Mouse (Mus musculus) stomach, embryonic 14.5 days (tissue): ENCODE measurements around the gene Rtel1. TPM values are rescaled to one million over a fixed set of nuclear protein-coding genes. Genes with fewer than 3 reads are reported as not detected.

Experiments used
- ATAC-seq: fragments of 200-750 bp; cut with Nextera tagmentation; 2 replicates; pipeline ENCODE4 v1.8.0; 2017; ENCODE audit warnings: low read depth, moderate TSS enrichment; ENCODE audit not compliant: insufficient number of reproducible peaks, insufficient read depth, low FRiP score
- H3K27ac ChIP-seq: fragments of 300-500 bp; sonication (generic); 2 replicates; pipeline ENCODE4 v1.5.1; 2014; ENCODE audit warnings: mild to moderate bottlenecking, low read length, moderate library complexity, mixed read lengths
- H3K27me3 ChIP-seq: fragments of 300-500 bp; sonication (generic); 2 replicates; pipeline ENCODE4 v1.6.1; 2014; ENCODE audit warnings: low read length, control low read depth, mixed read lengths; ENCODE audit not compliant: control insufficient read depth, insufficient read depth
- H3K36me3 ChIP-seq: fragments of 300-500 bp; sonication (generic); 2 replicates; pipeline ENCODE4 v1.6.1; 2014; ENCODE audit warnings: mild to moderate bottlenecking, control low read depth, low read length, moderate library complexity, mixed read lengths; ENCODE audit not compliant: control insufficient read depth, insufficient read depth
- H3K4me1 ChIP-seq: fragments of 300-500 bp; sonication (generic); 2 replicates; pipeline ENCODE4 v1.6.1; 2014; ENCODE audit warnings: low read length, control low read depth, mixed read lengths; ENCODE audit not compliant: control insufficient read depth, insufficient read depth
- H3K4me2 ChIP-seq: fragments of 300-500 bp; sonication (generic); replicated peaks from 2 replicates; pipeline ENCODE4 v1.6.1; 2014; ENCODE audit warnings: low read depth, low read length, control low read depth
- H3K4me3 ChIP-seq: fragments of 300-500 bp; sonication (generic); 2 replicates; pipeline ENCODE4 v1.5.1; 2014; ENCODE audit warnings: low read depth, low read length, control low read depth
- H3K9ac ChIP-seq: fragments of 300-500 bp; sonication (generic); replicated peaks from 2 replicates; pipeline ENCODE4 v1.6.1; 2014; ENCODE audit warnings: low read depth, mild to moderate bottlenecking, control low read depth, low read length, moderate library complexity, mixed read lengths
- H3K9me3 ChIP-seq: fragments of 300-500 bp; sonication (generic); 2 replicates; pipeline ENCODE4 v1.6.1; 2016; ENCODE audit warnings: low read depth, low read length, control low read depth; ENCODE audit not compliant: control insufficient read depth
- WGBS: fragments of 180-500 bp; shearing (Covaris S2); extraction: QIAGEN DNeasy Blood & Tissue Kit; methylation state at CpG from one replicate; pipeline ENCODE4 v1.1.7; 2014; 5-methylcytosine and 5-hydroxymethylcytosine counted together
- polyA plus RNA-seq: library from polyadenylated mRNA; unstranded; fragments of >200 nt; fragmentation: Nextera tagmentation; extraction: Ambion mirVana; gene quantifications from 2 replicates; pipeline ENCODE4 v1.2.1, GENCODE M21; 2014

Gene Rtel1
- polyA plus RNA-seq, 1 experiment from 2014 or later: 48.3 TPM

DNA sequence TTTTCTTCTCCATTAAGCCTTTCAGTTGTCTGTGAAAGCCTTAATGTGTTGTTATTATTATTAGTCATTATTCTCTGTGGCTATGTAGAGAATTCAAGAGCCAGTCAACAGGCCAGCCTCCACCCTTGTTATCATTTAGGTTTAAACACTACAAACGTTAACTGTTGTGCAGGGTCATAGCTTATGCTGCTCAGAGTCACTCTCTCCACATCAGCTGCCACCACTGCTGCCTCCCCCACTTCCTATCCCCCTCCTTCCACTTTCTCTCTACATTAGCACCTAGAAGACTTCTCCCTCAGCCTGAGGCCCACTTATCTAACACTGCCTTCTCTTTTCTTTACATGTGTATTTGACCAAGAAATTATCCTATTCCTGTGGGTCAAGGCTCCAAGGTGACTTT is 82.0 kb downstream of the Rtel1 start:
- Histone ChIP-seq H3K27me3 (no peaks in the 10 kb centered on the region), H3K9me3 (no peaks in the 10 kb centered on the region), H3K4me2 (no peak overlapping the region), H3K27ac (no peak overlapping the region), H3K36me3 (peaks cover 4% of the 10 kb centered on the region; the same call in 1 of the 2 replicates), H3K4me3 (no peak overlapping the region), H3K4me1 (no peaks in the 10 kb centered on the region), H3K9ac (no peak overlapping the region)
- ATAC-seq: no peak
- 5% methylated on average over 1 of the region's 1 CpGs for WGBS

DNA sequence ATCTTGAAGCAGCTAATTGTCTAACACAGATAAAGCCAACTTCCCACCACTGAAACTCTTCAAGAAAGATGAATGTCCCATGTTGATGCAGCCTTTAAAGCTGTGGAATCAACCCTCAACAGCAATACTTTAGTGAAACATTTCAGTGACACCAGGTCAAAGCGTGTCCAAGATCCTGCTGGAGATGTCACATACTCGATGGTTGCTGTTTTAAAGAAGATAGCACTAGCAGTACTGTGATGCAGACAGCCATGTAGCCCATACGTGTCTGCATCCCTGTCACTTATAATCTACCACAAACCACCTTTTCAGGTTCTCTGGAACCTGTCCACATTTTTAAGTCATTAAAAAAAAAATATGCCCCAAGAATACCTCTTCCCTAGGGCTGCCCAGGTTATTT is 84.2 kb downstream of the Rtel1 start:
- no peak for ATAC-seq

More for the DNA sequence above, 84.2 kb downstream of the Rtel1 start:
- H3K4me3 ChIP-seq: no peak overlapping the region
- H3K36me3 ChIP-seq: peaks cover 4% of the 10 kb centered on the region; the same call in 1 of the 2 replicates
- H3K9ac ChIP-seq: no peak overlapping the region
- no peaks in the 10 kb centered on the region for H3K4me1 ChIP-seq
- H3K27ac ChIP-seq: no peak overlapping the region
- H3K9me3 ChIP-seq: no peaks in the 10 kb centered on the region
- no peak overlapping the region for H3K4me2 ChIP-seq
- no peaks in the 10 kb centered on the region for H3K27me3 ChIP-seq
- WGBS: 92% methylated on average over 3 of the region's 3 CpGs

Other genes starting within 250 kb of the Rtel1 start
- 3.0 TPM in 2 replicates for gene Kcnq2, start 184.4 kb upstream of the Rtel1 start, polyA plus RNA-seq
- 0.23 and 0.28 TPM in 2 replicates for gene Eef1a2, start 162.7 kb upstream of the Rtel1 start, polyA plus RNA-seq
- 354 and 378 TPM in 2 replicates for gene Ppdpf, start 132.5 kb upstream of the Rtel1 start, polyA plus RNA-seq
- not detected in 2 replicates for gene Ptk6, start 117.0 kb upstream of the Rtel1 start, polyA plus RNA-seq
- gene Srms, start 106.6 kb upstream of the Rtel1 start, polyA plus RNA-seq: 0.15 TPM in 1 of 2 replicates, not detected in the other
- gene Fndc11, start 99.7 kb upstream of the Rtel1 start, polyA plus RNA-seq: 0.29 and 0.36 TPM in 2 replicates
- gene Helz2, start 77.7 kb upstream of the Rtel1 start, polyA plus RNA-seq: 1.5 and 1.9 TPM in 2 replicates
- 14.6 and 15.4 TPM in 2 replicates for gene Gmeb2, start 31.7 kb upstream of the Rtel1 start, polyA plus RNA-seq
- gene Stmn3, start 5.2 kb upstream of the Rtel1 start, polyA plus RNA-seq: 51.9 and 54.8 TPM in 2 replicates
- 32.1 and 37.3 TPM in 2 replicates for gene Zgpat, start 45.2 kb downstream of the Rtel1 start, polyA plus RNA-seq
- gene Arfrp1, start 45.7 kb downstream of the Rtel1 start, polyA plus RNA-seq: 44.2 and 51.4 TPM in 2 replicates
- gene Lime1, start 60.3 kb downstream of the Rtel1 start, polyA plus RNA-seq: 18.3 and 20.8 TPM in 2 replicates
- gene Zbtb46, start 139.7 kb downstream of the Rtel1 start, polyA plus RNA-seq: 9.1 and 9.5 TPM in 2 replicates
- gene Abhd16b, start 173.5 kb downstream of the Rtel1 start, polyA plus RNA-seq: 0.27 and 0.38 TPM in 2 replicates
- gene Tpd52l2, start 177.4 kb downstream of the Rtel1 start, polyA plus RNA-seq: 175 and 178 TPM in 2 replicates
- 78.8 and 83.1 TPM in 2 replicates for gene Dnajc5, start 200.7 kb downstream of the Rtel1 start, polyA plus RNA-seq